Mouse (Mus musculus): Measurements from ENCODE around the gene Olfr1362. TPM values are rescaled to one million over a fixed set of nuclear protein-coding genes. Genes with fewer than 3 reads are reported as not detected.

Gene Olfr1362
- not detected in 2 replicates for polyA plus RNA-seq (2015; fragmentation: Nextera tagmentation; extraction: Ambion mirVana)

- no peak within 1 kb of the TSS for H3K4me3 ChIP-seq (ENCODE audit: low read depth, low read length)
Measured at GRCm38 (mm10) chr13:21613922-21614321, at the start of gene Olfr1362. Gene Olfr1362, minus strand, starts transcription at chr13:21614022.

GRCm38 (mm10) chr13:21663286-21663685, 49.5 kb upstream of the Olfr1362 start, which contains the start of gene Olfr1361:
Gene Olfr1361, minus strand, starts transcription at chr13:21663386.
- Histone ChIP-seq H3K9ac (replicated peaks) (no peak within 1 kb of the TSS), H3K4me3 (ENCODE audit: low read depth, low read length) (no peak within 1 kb of the TSS), H3K27me3 (ENCODE audit: insufficient read depth, low read length) (no peaks in the 10 kb centered on the region), H3K9me3 (ENCODE audit: low read length) (no peaks in the 10 kb centered on the region), H3K4me2 (ENCODE audit: low read depth, low read length) (no peak within 1 kb of the TSS), H3K4me1 (ENCODE audit: insufficient read depth) (no peaks in the 10 kb centered on the region), H3K27ac (ENCODE audit: low read depth) (no peak within 1 kb of the TSS), H3K36me3 (replicated peaks; ENCODE audit: insufficient read depth, low read length) (no peaks in the 10 kb centered on the region)
- WGBS (ENCODE audit: insufficient replicate concordance), result 75% methylated on average over 2 of the region's 2 CpGs
- DNase-seq, result no peak
- no peak for ATAC-seq
- TF ChIP-seq EP300 (IDR thresholded peaks at IDR 0.05; ENCODE audit: low read depth) (no peak), CTCF (IDR thresholded peaks at IDR 0.05; ENCODE audit: low read depth) (no peak)

More at GRCm38 (mm10) chr13:21613922-21614321, at the start of gene Olfr1362:
- no peak within 1 kb of the TSS for H3K27ac ChIP-seq (ENCODE audit: low read depth)
- no peak within 1 kb of the TSS for H3K9ac ChIP-seq (replicated peaks)
- no peaks in the 10 kb centered on the region for H3K4me1 ChIP-seq (ENCODE audit: insufficient read depth)
- ATAC-seq, result no peak
- H3K9me3 ChIP-seq (ENCODE audit: low read length), result no peaks in the 10 kb centered on the region
- no peak for TF ChIP-seq EP300 (IDR thresholded peaks at IDR 0.05; ENCODE audit: low read depth)
- TF ChIP-seq CTCF (IDR thresholded peaks at IDR 0.05; ENCODE audit: low read depth), result no peak
- H3K27me3 ChIP-seq (ENCODE audit: insufficient read depth, low read length), result no peaks in the 10 kb centered on the region
- H3K36me3 ChIP-seq (replicated peaks; ENCODE audit: insufficient read depth, low read length), result no peaks in the 10 kb centered on the region
- DNase-seq, result no peak
- H3K4me2 ChIP-seq (ENCODE audit: low read depth, low read length), result no peak within 1 kb of the TSS

GRCm38 (mm10) chr13:21642418-21642817, 28.6 kb upstream of the Olfr1362 start, which contains the start of gene Olfr11:
Gene Olfr11, minus strand, starts transcription at chr13:21642518.
- DNase-seq, result no peak
- ATAC-seq, result no peak
- no peaks in the 10 kb centered on the region for H3K4me1 ChIP-seq (ENCODE audit: insufficient read depth)
- H3K27ac ChIP-seq (ENCODE audit: low read depth), result no peak within 1 kb of the TSS
- H3K4me2 ChIP-seq (ENCODE audit: low read depth, low read length), result no peak within 1 kb of the TSS
- H3K9me3 ChIP-seq (ENCODE audit: low read length), result no peaks in the 10 kb centered on the region
- no peaks in the 10 kb centered on the region for H3K27me3 ChIP-seq (ENCODE audit: insufficient read depth, low read length)
- TF ChIP-seq CTCF (IDR thresholded peaks at IDR 0.05; ENCODE audit: low read depth) (no peak), EP300 (IDR thresholded peaks at IDR 0.05; ENCODE audit: low read depth) (no peak)
- H3K4me3 ChIP-seq (ENCODE audit: low read depth, low read length), result no peak within 1 kb of the TSS
- 74% methylated on average over 2 of the region's 2 CpGs for WGBS (ENCODE audit: insufficient replicate concordance)
- H3K36me3 ChIP-seq (replicated peaks; ENCODE audit: insufficient read depth, low read length), result no peaks in the 10 kb centered on the region
- H3K9ac ChIP-seq (replicated peaks), result no peak within 1 kb of the TSS

GRCm38 (mm10) chr13:21591618-21592017, 22.2 kb downstream of the Olfr1362 start:
- no peaks in the 10 kb centered on the region for H3K27me3 ChIP-seq (ENCODE audit: insufficient read depth, low read length)
- no peak overlapping the region for H3K27ac ChIP-seq (ENCODE audit: low read depth)
- H3K4me1 ChIP-seq (ENCODE audit: insufficient read depth), result no peaks in the 10 kb centered on the region
- no peaks in the 10 kb centered on the region; the same call in 1 of the 2 replicates for H3K9me3 ChIP-seq (ENCODE audit: low read length)
- ATAC-seq (no peak), DNase-seq (no peak)
- no peak for TF ChIP-seq CTCF (IDR thresholded peaks at IDR 0.05; ENCODE audit: low read depth)
- TF ChIP-seq EP300 (IDR thresholded peaks at IDR 0.05; ENCODE audit: low read depth), result no peak
- H3K9ac ChIP-seq (replicated peaks), result no peak overlapping the region
- 54% methylated on average over 2 of the region's 2 CpGs for WGBS (ENCODE audit: insufficient replicate concordance)
- no peaks in the 10 kb centered on the region for H3K36me3 ChIP-seq (replicated peaks; ENCODE audit: insufficient read depth, low read length)
- H3K4me2 ChIP-seq (ENCODE audit: low read depth, low read length), result no peak overlapping the region
- H3K4me3 ChIP-seq (ENCODE audit: low read depth, low read length), result no peak overlapping the region

- ATAC-seq, result no peak
- H3K27ac ChIP-seq (ENCODE audit: low read depth), result no peak within 1 kb of the TSS
- WGBS (ENCODE audit: insufficient replicate concordance), result 79% methylated on average over 2 of the region's 2 CpGs
- TF ChIP-seq CTCF (IDR thresholded peaks at IDR 0.05; ENCODE audit: low read depth) (no peak), EP300 (IDR thresholded peaks at IDR 0.05; ENCODE audit: low read depth) (no peak)
- H3K9ac ChIP-seq (replicated peaks), result no peak within 1 kb of the TSS
- no peaks in the 10 kb centered on the region for H3K27me3 ChIP-seq (ENCODE audit: insufficient read depth, low read length)
- no peak within 1 kb of the TSS for H3K4me2 ChIP-seq (ENCODE audit: low read depth, low read length)
- DNase-seq, result no peak
- H3K36me3 ChIP-seq (replicated peaks; ENCODE audit: insufficient read depth, low read length), result no peaks in the 10 kb centered on the region
- H3K4me1 ChIP-seq (ENCODE audit: insufficient read depth), result no peaks in the 10 kb centered on the region
- H3K9me3 ChIP-seq (ENCODE audit: low read length), result no peaks in the 10 kb centered on the region
- no peak within 1 kb of the TSS for H3K4me3 ChIP-seq (ENCODE audit: low read depth, low read length)
Measured at GRCm38 (mm10) chr13:21581659-21582058, 32.2 kb downstream of the Olfr1362 start, which contains the start of gene Olfr1364. Gene Olfr1364, minus strand, starts transcription at chr13:21581759.

Other genes starting within 250 kb of the Olfr1362 start
- gene Zkscan3, start 211.3 kb downstream of the Olfr1362 start, polyA plus RNA-seq (2015; fragmentation: Nextera tagmentation; extraction: Ambion mirVana), result 22.2 and 24.6 TPM in 2 replicates
- 0.31 and 0.39 TPM in 2 replicates for gene Pgbd1, start 173.0 kb downstream of the Olfr1362 start, polyA plus RNA-seq (2015; fragmentation: Nextera tagmentation; extraction: Ambion mirVana)
- gene Zscan26, start 160.3 kb downstream of the Olfr1362 start, polyA plus RNA-seq (2015; fragmentation: Nextera tagmentation; extraction: Ambion mirVana), result 13.3 and 15.2 TPM in 2 replicates
- 2.0 TPM in 2 replicates for gene Nkapl, start 145.5 kb downstream of the Olfr1362 start, polyA plus RNA-seq (2015; fragmentation: Nextera tagmentation; extraction: Ambion mirVana)
- 0.77 and 0.78 TPM in 2 replicates for gene Zkscan4, start 135.1 kb downstream of the Olfr1362 start, polyA plus RNA-seq (2015; fragmentation: Nextera tagmentation; extraction: Ambion mirVana)
- not detected in 2 replicates for gene Gm10065, start 134.6 kb downstream of the Olfr1362 start, polyA plus RNA-seq (2015; fragmentation: Nextera tagmentation; extraction: Ambion mirVana)
- 0.52 and 0.70 TPM in 2 replicates for gene AK157302, start 118.8 kb downstream of the Olfr1362 start, polyA plus RNA-seq (2015; fragmentation: Nextera tagmentation; extraction: Ambion mirVana)
- 6.4 and 8.9 TPM in 2 replicates for gene Gm11273, start 112.6 kb downstream of the Olfr1362 start, polyA plus RNA-seq (2015; fragmentation: Nextera tagmentation; extraction: Ambion mirVana)
- gene Zkscan8, start 82.9 kb downstream of the Olfr1362 start, polyA plus RNA-seq (2015; fragmentation: Nextera tagmentation; extraction: Ambion mirVana), result 1.2 and 1.6 TPM in 2 replicates
- gene Olfr1366, start 71.2 kb downstream of the Olfr1362 start, polyA plus RNA-seq (2015; fragmentation: Nextera tagmentation; extraction: Ambion mirVana), result not detected in 2 replicates
- 0.02 TPM in 1 of 2 replicates, not detected in the other for gene Olfr1535, start 54.1 kb downstream of the Olfr1362 start, polyA plus RNA-seq (2015; fragmentation: Nextera tagmentation; extraction: Ambion mirVana)
- gene Olfr1364, start 32.3 kb downstream of the Olfr1362 start, polyA plus RNA-seq (2015; fragmentation: Nextera tagmentation; extraction: Ambion mirVana), result not detected in 2 replicates
- gene Olfr11, start 28.5 kb upstream of the Olfr1362 start, polyA plus RNA-seq (2015; fragmentation: Nextera tagmentation; extraction: Ambion mirVana), result not detected in 2 replicates
- not detected in 2 replicates for gene Olfr1361, start 49.4 kb upstream of the Olfr1362 start, polyA plus RNA-seq (2015; fragmentation: Nextera tagmentation; extraction: Ambion mirVana)
- gene Olfr1360, start 63.4 kb upstream of the Olfr1362 start, polyA plus RNA-seq (2015; fragmentation: Nextera tagmentation; extraction: Ambion mirVana), result not detected in 2 replicates
- not detected in 2 replicates for gene Olfr1359, start 84.1 kb upstream of the Olfr1362 start, polyA plus RNA-seq (2015; fragmentation: Nextera tagmentation; extraction: Ambion mirVana)
- 0.51 and 1.9 TPM in 2 replicates for gene Hist1h2bl, start 102.1 kb upstream of the Olfr1362 start, polyA plus RNA-seq (2015; fragmentation: Nextera tagmentation; extraction: Ambion mirVana)
- gene Hist1h2ai, start 102.4 kb upstream of the Olfr1362 start, polyA plus RNA-seq (2015; fragmentation: Nextera tagmentation; extraction: Ambion mirVana), result 16.4 and 20.2 TPM in 2 replicates
- gene Hist1h3h, start 103.6 kb upstream of the Olfr1362 start, polyA plus RNA-seq (2015; fragmentation: Nextera tagmentation; extraction: Ambion mirVana), result 7.1 and 8.7 TPM in 2 replicates
- gene Hist1h2bm, start 108.0 kb upstream of the Olfr1362 start, polyA plus RNA-seq (2015; fragmentation: Nextera tagmentation; extraction: Ambion mirVana), result 1.6 and 2.3 TPM in 2 replicates
- gene Hist1h4j, start 121.0 kb upstream of the Olfr1362 start, polyA plus RNA-seq (2015; fragmentation: Nextera tagmentation; extraction: Ambion mirVana), result 0.19 and 0.32 TPM in 2 replicates
- gene Hist1h4k, start 136.5 kb upstream of the Olfr1362 start, polyA plus RNA-seq (2015; fragmentation: Nextera tagmentation; extraction: Ambion mirVana), result 2.4 and 3.6 TPM in 2 replicates
- 44.2 and 62.3 TPM in 2 replicates for gene Hist1h2ak, start 139.8 kb upstream of the Olfr1362 start, polyA plus RNA-seq (2015; fragmentation: Nextera tagmentation; extraction: Ambion mirVana)
- 7.2 and 7.3 TPM in 2 replicates for gene Hist1h2bn, start 140.1 kb upstream of the Olfr1362 start, polyA plus RNA-seq (2015; fragmentation: Nextera tagmentation; extraction: Ambion mirVana)
- gene Hist1h1b, start 166.6 kb upstream of the Olfr1362 start, polyA plus RNA-seq (2015; fragmentation: Nextera tagmentation; extraction: Ambion mirVana), result 20.0 and 27.9 TPM in 2 replicates
- 95.1 and 107 TPM in 2 replicates for gene Hist1h3i, start 169.3 kb upstream of the Olfr1362 start, polyA plus RNA-seq (2015; fragmentation: Nextera tagmentation; extraction: Ambion mirVana)
- 8.4 and 11.4 TPM in 2 replicates for gene Hist1h2an, start 173.2 kb upstream of the Olfr1362 start, polyA plus RNA-seq (2015; fragmentation: Nextera tagmentation; extraction: Ambion mirVana)
- 2.4 and 4.6 TPM in 2 replicates for gene Hist1h2bp, start 173.4 kb upstream of the Olfr1362 start, polyA plus RNA-seq (2015; fragmentation: Nextera tagmentation; extraction: Ambion mirVana)
- 14.3 and 15.4 TPM in 2 replicates for gene Hist1h2bq, start 196.2 kb upstream of the Olfr1362 start, polyA plus RNA-seq (2015; fragmentation: Nextera tagmentation; extraction: Ambion mirVana)
- gene Hist1h2ao, start 196.4 kb upstream of the Olfr1362 start, polyA plus RNA-seq (2015; fragmentation: Nextera tagmentation; extraction: Ambion mirVana), result not detected in 2 replicates
- gene Hist1h4m, start 197.7 kb upstream of the Olfr1362 start, polyA plus RNA-seq (2015; fragmentation: Nextera tagmentation; extraction: Ambion mirVana), result not detected in 2 replicates
- gene Hist1h4n, start 218.2 kb upstream of the Olfr1362 start, polyA plus RNA-seq (2015; fragmentation: Nextera tagmentation; extraction: Ambion mirVana), result 9.2 and 9.8 TPM in 2 replicates
- gene Hist1h2ap, start 219.5 kb upstream of the Olfr1362 start, polyA plus RNA-seq (2015; fragmentation: Nextera tagmentation; extraction: Ambion mirVana), result 3,753 and 3,756 TPM in 2 replicates
- gene Hist1h2br, start 219.7 kb upstream of the Olfr1362 start, polyA plus RNA-seq (2015; fragmentation: Nextera tagmentation; extraction: Ambion mirVana), result 14.9 and 15.6 TPM in 2 replicates

Measured in liver, postnatal 0 days (tissue).